Mouse (Mus musculus): Measurements from ENCODE around the gene Lrrc74a.

- no peak for TF ChIP-seq GATA1 (IDR thresholded peaks at IDR 0.05; ENCODE audit: low read length)
- TF ChIP-seq TAL1 (IDR thresholded peaks at IDR 0.05; ENCODE audit: low read length) = no peak
These were observed 47.4 kb upstream of the Lrrc74a start for GRCm38 (mm10) chr12:86686551-86687330.
